Mouse (Mus musculus) E14TG2a.4 (cell line): ENCODE measurements at regions not wholly inside any gene's neighbourhood (a gene's known extent, or its start where the extent isn't known, plus 50 kb on each side); places are given as distances from the start of the nearest gene placed in this dataset.

Experiments
- H3K27me3 ChIP-seq: 2 replicates; pipeline ENCODE4 v1.6.1; 2014; ENCODE audit warnings: low read length, control low read depth; ENCODE audit not compliant: insufficient read depth
- H3K36me3 ChIP-seq: 2 replicates; pipeline ENCODE4 v1.6.1; 2014; ENCODE audit warnings: low read length, control low read depth; ENCODE audit not compliant: insufficient read depth
- H3K4me1 ChIP-seq: replicated peaks from 2 replicates; pipeline ENCODE4 v1.6.1; 2014; ENCODE audit warnings: low read depth, low read length, control low read depth
- H3K4me3 ChIP-seq: replicated peaks from 2 replicates; pipeline ENCODE4 v1.5.1; 2014; ENCODE audit warnings: mild to moderate bottlenecking, low read length
- H3K9me3 ChIP-seq: 2 replicates; pipeline ENCODE4 v1.6.1; 2014; ENCODE audit warnings: low read length, control low read depth
- CTCF ChIP-seq: conservative IDR thresholded peaks from 2 replicates; pipeline ENCODE4 v1.5.1; 2014; ENCODE audit warnings: low read length
- NANOG ChIP-seq: IDR thresholded peaks from 2 replicates; pipeline ENCODE4 v1.6.1; 2014; ENCODE audit warnings: borderline replicate concordance, low read length, mixed read lengths
- POU5F1 ChIP-seq: IDR thresholded peaks from 2 replicates; pipeline ENCODE4 v1.6.1; 2014; ENCODE audit warnings: low read length, borderline replicate concordance

DNA sequence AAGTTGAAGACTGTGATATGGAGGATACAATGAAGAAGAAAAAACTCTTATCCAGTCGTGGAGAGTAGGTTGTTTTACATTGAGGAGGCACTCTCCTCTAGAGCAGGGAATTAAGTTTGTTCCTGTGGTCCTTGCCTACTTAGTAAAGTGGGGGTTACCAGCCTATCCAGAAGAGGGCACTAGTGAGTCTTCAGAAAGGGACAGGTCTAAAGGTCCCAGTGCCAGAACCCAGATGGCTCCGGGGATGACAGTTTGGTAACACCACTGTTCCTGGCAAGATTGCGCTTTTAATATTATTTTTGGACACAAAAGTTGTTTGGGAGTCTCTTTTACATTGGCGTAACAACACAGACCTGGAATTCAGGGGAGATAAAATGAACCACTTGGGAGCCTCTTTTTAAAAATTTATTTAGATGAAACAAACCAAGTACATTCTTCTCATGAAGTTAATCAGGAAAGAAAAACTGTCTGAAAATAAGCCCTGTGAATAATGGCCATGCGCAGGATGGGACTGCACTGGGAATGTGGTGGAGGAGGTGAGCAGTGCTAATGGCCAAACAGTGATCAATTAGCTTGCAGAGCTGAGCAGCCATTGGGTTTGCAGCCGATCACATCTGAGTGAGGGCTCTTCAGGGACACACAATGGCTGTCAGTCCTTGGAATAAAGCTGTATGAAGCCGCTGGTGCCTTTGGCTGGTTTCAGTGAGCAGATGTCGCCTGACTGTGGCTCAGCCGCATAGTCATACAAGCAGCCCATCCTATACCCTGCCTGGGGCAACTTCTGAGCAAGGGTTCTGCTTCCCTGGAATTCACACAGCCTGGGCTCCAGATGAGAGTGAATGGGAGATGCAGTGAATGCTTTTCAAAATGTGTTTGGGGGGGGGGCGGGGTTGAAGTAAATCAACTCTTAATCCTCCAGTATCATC lies 132.1 kb upstream of the Hs3st4 start:
- H3K9me3 ChIP-seq: no peaks in the 10 kb centered on the region

GRCm38 (mm10) chr7:123857539-123857938 lies 125.1 kb upstream of the Hs3st4 start:
- no peaks in the 10 kb centered on the region for H3K4me1 ChIP-seq
- no peaks in the 10 kb centered on the region for H3K9me3 ChIP-seq
- no peaks in the 10 kb centered on the region for H3K36me3 ChIP-seq
- no peaks in the 10 kb centered on the region for H3K27me3 ChIP-seq
- H3K4me3 ChIP-seq: no peak overlapping the region
- TF ChIP-seq POU5F1 (no peak), NANOG (no peak), CTCF (no peak)

More for the DNA sequence above, 132.1 kb upstream of the Hs3st4 start:
- no peaks in the 10 kb centered on the region for H3K36me3 ChIP-seq
- H3K4me1 ChIP-seq: peaks cover 38% of the 10 kb centered on the region
- TF ChIP-seq POU5F1: no peak
- TF ChIP-seq CTCF: peak; percentile 42
- no peaks in the 10 kb centered on the region for H3K27me3 ChIP-seq
- no peak overlapping the region for H3K4me3 ChIP-seq

DNA sequence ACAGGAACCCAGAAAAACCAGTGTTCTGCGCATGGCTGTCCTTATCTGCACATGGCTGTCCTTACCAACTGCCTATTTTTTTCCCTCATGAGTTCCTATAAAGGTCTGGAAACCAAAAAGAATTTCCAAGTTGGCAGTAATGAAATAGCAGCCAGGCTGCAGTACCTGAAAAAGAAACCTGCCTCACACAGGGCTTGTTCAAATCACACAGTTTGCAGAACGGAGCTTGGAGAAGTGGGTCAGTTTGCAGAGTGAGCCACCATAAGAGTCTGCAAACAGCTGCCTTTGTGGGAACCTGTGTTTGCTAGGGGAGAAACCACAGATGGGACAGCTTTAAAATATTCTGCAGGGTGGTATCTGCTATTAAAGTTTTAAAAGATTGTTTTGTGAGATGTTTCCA lies 121.0 kb upstream of the Hs3st4 start:
- Histone ChIP-seq H3K36me3 (no peaks in the 10 kb centered on the region), H3K27me3 (no peaks in the 10 kb centered on the region), H3K9me3 (no peaks in the 10 kb centered on the region), H3K4me3 (no peak overlapping the region), H3K4me1 (no peaks in the 10 kb centered on the region)
- TF ChIP-seq POU5F1 (no peak), CTCF (no peak), NANOG (no peak)

- H3K4me1 ChIP-seq: no peaks in the 10 kb centered on the region
- no peaks in the 10 kb centered on the region for H3K27me3 ChIP-seq
- H3K4me3 ChIP-seq: no peak overlapping the region
- no peaks in the 10 kb centered on the region for H3K36me3 ChIP-seq
- TF ChIP-seq POU5F1 (no peak), NANOG (no peak), CTCF (no peak)
- H3K9me3 ChIP-seq: no peaks in the 10 kb centered on the region
Observed at GRCm38 (mm10) chr7:123896759-123897444, 85.8 kb upstream of the Hs3st4 start.

DNA sequence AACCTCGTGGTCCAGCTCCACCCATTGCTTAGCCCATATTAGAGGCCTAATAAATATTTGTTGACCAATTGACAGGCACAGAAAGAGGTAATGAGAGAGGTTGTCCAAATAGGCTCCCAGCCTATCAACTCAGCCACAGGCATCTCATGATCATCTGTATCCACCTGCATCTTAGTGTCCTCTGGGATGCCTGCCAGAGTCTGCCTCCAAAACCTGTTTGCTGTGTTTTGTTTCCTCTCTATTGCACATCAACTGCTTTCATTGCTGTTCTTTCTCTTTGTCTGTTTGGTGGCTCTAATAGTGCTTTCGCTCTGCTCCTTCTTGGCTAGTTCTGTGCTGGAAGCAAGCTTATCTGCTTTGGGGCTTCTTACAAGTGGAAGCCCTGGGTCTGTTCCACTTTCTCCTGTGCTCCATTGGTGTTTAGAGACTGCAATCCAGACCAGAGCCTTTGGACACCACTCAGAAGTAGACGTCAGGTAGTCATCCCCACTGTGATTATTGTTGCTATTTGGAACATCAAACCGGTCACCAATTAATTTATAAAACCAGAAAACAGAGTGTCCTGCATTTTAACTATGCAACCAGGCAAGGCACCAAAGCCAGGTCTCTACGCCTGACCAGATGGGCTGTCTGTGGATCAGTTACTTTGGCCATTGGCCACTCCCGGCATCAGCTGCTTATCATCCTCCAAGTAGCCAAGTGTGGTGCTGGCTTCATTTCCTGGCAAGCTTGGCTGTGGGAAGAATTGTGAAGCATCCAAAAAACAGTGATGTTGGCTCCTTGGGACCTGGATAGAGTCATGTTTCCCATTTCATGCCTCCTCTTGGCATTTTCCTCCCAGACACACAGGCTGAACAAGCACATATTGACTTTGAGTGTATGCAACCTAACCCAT lies 74.5 kb upstream of the Hs3st4 start:
- Histone ChIP-seq H3K9me3 (no peaks in the 10 kb centered on the region), H3K4me3 (no peak overlapping the region), H3K36me3 (no peaks in the 10 kb centered on the region), H3K4me1 (no peaks in the 10 kb centered on the region), H3K27me3 (no peaks in the 10 kb centered on the region)
- no peak for TF ChIP-seq POU5F1
- no peak for TF ChIP-seq NANOG
- no peak for TF ChIP-seq CTCF

- TF ChIP-seq CTCF (no peak), NANOG (no peak), POU5F1 (no peak)
- Histone ChIP-seq H3K27me3 (no peaks in the 10 kb centered on the region), H3K4me1 (no peaks in the 10 kb centered on the region)
Observed at GRCm38 (mm10) chr7:123921461-123921860, 61.2 kb upstream of the Hs3st4 start.

DNA sequence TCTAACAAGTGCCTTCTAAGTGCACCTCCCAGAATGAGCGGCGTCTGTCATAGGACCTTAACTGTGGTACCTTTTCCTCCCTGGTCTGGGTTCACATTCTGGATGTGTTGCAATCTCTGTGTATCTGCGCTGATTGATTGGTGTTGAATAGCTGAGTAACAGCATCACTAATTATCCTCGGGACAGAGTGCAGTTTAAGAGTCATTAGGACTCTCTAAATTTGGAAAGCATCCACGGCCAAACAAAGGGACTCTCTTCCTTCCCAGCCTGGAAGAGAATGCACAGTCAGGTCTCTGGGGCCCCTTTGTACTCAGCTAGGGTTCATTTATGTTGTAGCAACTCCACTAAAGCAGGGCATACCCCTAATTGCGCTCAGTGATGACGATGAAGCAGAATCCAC lies 50.2 kb upstream of the Hs3st4 start:
- H3K4me1 ChIP-seq: no peaks in the 10 kb centered on the region
- H3K36me3 ChIP-seq: no peaks in the 10 kb centered on the region
- H3K27me3 ChIP-seq: no peaks in the 10 kb centered on the region
- no peak overlapping the region for H3K4me3 ChIP-seq
- H3K9me3 ChIP-seq: no peaks in the 10 kb centered on the region
- TF ChIP-seq NANOG (no peak), CTCF (no peak), POU5F1 (no peak)

More at GRCm38 (mm10) chr7:123921461-123921860, 61.2 kb upstream of the Hs3st4 start:
- Histone ChIP-seq H3K9me3 (no peaks in the 10 kb centered on the region), H3K36me3 (no peaks in the 10 kb centered on the region), H3K4me3 (no peak overlapping the region)
